Mouse (Mus musculus): ENCODE data around the gene Wasf3.

GRCm38 (mm10) chr5:146368356-146368755 is 16.4 kb upstream of the Wasf3 start:
- no peak for TF ChIP-seq CTCF (IDR thresholded peaks at IDR 0.05; ENCODE audit: borderline replicate concordance, insufficient read depth, low read depth, low read length)
- TF ChIP-seq POLR2A (IDR thresholded peaks at IDR 0.05; ENCODE audit: borderline replicate concordance, insufficient read depth, low read length), result no peak

Data from cerebellum, adult 2 months (tissue).